Mouse (Mus musculus): Measurements from ENCODE around the gene Klhl36. TPM values are rescaled to one million over a fixed set of nuclear protein-coding genes. Genes with fewer than 3 reads are reported as not detected.
A peak's percentile ranks its signal among the peaks of the same experiment; 100 is the strongest.

Klhl36 gene
- total and polyA plus RNA-seq, 2 experiments = 5.2 to 11.3 TPM

DNA sequence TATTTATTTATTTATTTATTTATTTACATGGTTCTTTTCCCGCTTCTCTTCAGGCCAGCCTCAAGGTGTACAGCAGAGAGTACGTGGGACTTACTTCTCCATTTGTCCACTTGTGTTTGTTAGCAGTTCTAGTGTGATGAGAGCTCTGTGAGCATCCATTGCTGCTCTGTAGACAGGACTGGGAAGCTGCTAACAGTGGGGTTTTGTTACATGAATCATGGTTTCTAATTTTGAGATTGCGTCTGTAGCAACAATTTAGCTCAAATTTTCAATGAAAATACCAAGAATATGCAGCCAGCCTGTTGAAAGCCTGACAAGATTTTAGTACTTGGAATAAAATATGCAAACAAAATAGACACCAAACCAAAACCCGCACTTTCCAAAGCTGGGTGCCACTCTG is 63.4 kb downstream of the Klhl36 start:
- no peak for TF ChIP-seq POLR2A (IDR thresholded peaks at IDR 0.05; ENCODE audit: extremely low read depth, insufficient read depth, low read length)
- TF ChIP-seq CTCF (IDR thresholded peaks at IDR 0.05; ENCODE audit: low read depth, low read length) = no peak
- Histone ChIP-seq H3K4me1 (ENCODE audit: control insufficient read depth, insufficient read depth, low read length) (peaks cover 39% of the 10 kb centered on the region), H3K27me3 (ENCODE audit: control insufficient read depth, insufficient read depth, low read length) (no peaks in the 10 kb centered on the region), H3K27ac (replicated peaks; ENCODE audit: insufficient read depth, low read depth, low read length) (0 out of 2 replicates have a peak overlapping the region, but pooled peaks have one; percentile 14), H3K79me2 (ENCODE audit: control insufficient read depth, insufficient read depth, low read length) (peaks cover 71% of the 10 kb centered on the region), H3K36me3 (ENCODE audit: control insufficient read depth, insufficient read depth, low read length) (no peaks in the 10 kb centered on the region), H3K9ac (ENCODE audit: low read depth, low read length) (no peak overlapping the region), H3K4me3 (ENCODE audit: insufficient read depth, low read depth, low read length) (no peak overlapping the region)
- DNase-seq (ENCODE audit: extremely low read depth, low read depth, low spot score) = no peak
- 75% methylated on average over 4 of the region's 4 CpGs for WGBS

DNA sequence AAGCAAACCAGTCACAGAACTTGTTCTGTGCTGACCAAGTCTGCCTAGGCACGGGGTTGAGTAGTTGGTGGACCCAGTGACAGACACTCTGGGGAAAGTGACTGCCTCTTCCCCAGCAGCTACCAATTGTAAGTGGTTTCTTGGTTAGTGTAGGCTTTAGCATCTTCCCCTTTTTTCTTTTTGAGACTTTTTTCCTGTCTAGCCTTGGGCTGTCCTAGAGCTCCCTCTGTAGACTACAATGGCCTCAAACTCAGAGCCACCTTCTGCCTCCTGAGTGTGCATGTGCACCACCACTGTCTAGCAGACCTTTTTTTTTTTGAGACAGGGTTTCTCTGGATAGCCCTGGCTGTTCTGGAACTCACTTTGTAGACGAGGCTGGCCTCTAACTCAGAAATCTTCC is 64.4 kb downstream of the Klhl36 start:
- no peak for TF ChIP-seq POLR2A (IDR thresholded peaks at IDR 0.05; ENCODE audit: extremely low read depth, insufficient read depth, low read length)
- TF ChIP-seq CTCF (IDR thresholded peaks at IDR 0.05; ENCODE audit: low read depth, low read length) = peak; percentile 48
- H3K4me1 ChIP-seq (ENCODE audit: control insufficient read depth, insufficient read depth, low read length) = peaks cover 42% of the 10 kb centered on the region
- no peak overlapping the region for H3K9ac ChIP-seq (ENCODE audit: low read depth, low read length)
- H3K4me3 ChIP-seq (ENCODE audit: insufficient read depth, low read depth, low read length) = no peak overlapping the region
- DNase-seq (ENCODE audit: extremely low read depth, low read depth, low spot score) = no peak
- WGBS = 55% methylated on average over 2 of the region's 2 CpGs
- H3K27me3 ChIP-seq (ENCODE audit: control insufficient read depth, insufficient read depth, low read length) = no peaks in the 10 kb centered on the region
- H3K27ac ChIP-seq (replicated peaks; ENCODE audit: insufficient read depth, low read depth, low read length) = peak overlapping the region; percentile 10; the same call in 1 of the 2 replicates
- H3K79me2 ChIP-seq (ENCODE audit: control insufficient read depth, insufficient read depth, low read length) = peaks cover 61% of the 10 kb centered on the region
- H3K36me3 ChIP-seq (ENCODE audit: control insufficient read depth, insufficient read depth, low read length) = no peaks in the 10 kb centered on the region

Other genes with a start within 250 kb of the Klhl36 start
- not detected in 2 replicates for gene Adad2, start 249.5 kb upstream of the Klhl36 start, total RNA-seq (2014; rRNA removed)
- not detected in 2 replicates for gene Adad2, start 249.5 kb upstream of the Klhl36 start, polyA plus RNA-seq (2012; rRNA removed)
- under 0.01 TPM in 1 of 2 replicates, not detected in the other for gene Kcng4, start 226.6 kb upstream of the Klhl36 start, total RNA-seq (2014; rRNA removed)
- gene Kcng4, start 226.6 kb upstream of the Klhl36 start, polyA plus RNA-seq (2012; rRNA removed) = 0.04 TPM in 1 of 2 replicates, not detected in the other
- 6.6 and 8.4 TPM in 2 replicates for gene Wfdc1, start 195.9 kb upstream of the Klhl36 start, total RNA-seq (2014; rRNA removed)
- 11.8 and 16.2 TPM in 2 replicates for gene Wfdc1, start 195.9 kb upstream of the Klhl36 start, polyA plus RNA-seq (2012; rRNA removed)
- gene Atp2c2, start 162.3 kb upstream of the Klhl36 start, total RNA-seq (2014; rRNA removed) = not detected in 2 replicates
- gene Atp2c2, start 162.3 kb upstream of the Klhl36 start, polyA plus RNA-seq (2012; rRNA removed) = 0.04 TPM in 1 of 2 replicates, not detected in the other
- 7.0 and 8.9 TPM in 2 replicates for gene Tldc1, start 83.8 kb upstream of the Klhl36 start, total RNA-seq (2014; rRNA removed)
- gene Tldc1, start 83.8 kb upstream of the Klhl36 start, polyA plus RNA-seq (2012; rRNA removed) = 6.9 and 7.3 TPM in 2 replicates
- gene Cotl1, start 21.7 kb upstream of the Klhl36 start, total RNA-seq (2014; rRNA removed) = 12.4 and 18.6 TPM in 2 replicates
- gene Cotl1, start 21.7 kb upstream of the Klhl36 start, polyA plus RNA-seq (2012; rRNA removed) = 26.7 and 40.3 TPM in 2 replicates
- 42.6 and 50.1 TPM in 2 replicates for gene Usp10, start 48.1 kb downstream of the Klhl36 start, total RNA-seq (2014; rRNA removed)
- 82.3 and 94.1 TPM in 2 replicates for gene Usp10, start 48.1 kb downstream of the Klhl36 start, polyA plus RNA-seq (2012; rRNA removed)
- gene Gm20388, start 48.6 kb downstream of the Klhl36 start, total RNA-seq (2014; rRNA removed) = 6.4 and 8.3 TPM in 2 replicates
- 19.9 TPM in 2 replicates for gene Gm20388, start 48.6 kb downstream of the Klhl36 start, polyA plus RNA-seq (2012; rRNA removed)
- 0.27 and 0.28 TPM in 2 replicates for gene Crispld2, start 130.2 kb downstream of the Klhl36 start, total RNA-seq (2014; rRNA removed)
- 0.57 and 0.72 TPM in 2 replicates for gene Crispld2, start 130.2 kb downstream of the Klhl36 start, polyA plus RNA-seq (2012; rRNA removed)
- 9.6 and 14.4 TPM in 2 replicates for gene Zdhhc7, start 239.2 kb downstream of the Klhl36 start, total RNA-seq (2014; rRNA removed)
- gene Zdhhc7, start 239.2 kb downstream of the Klhl36 start, polyA plus RNA-seq (2012; rRNA removed) = 25.4 and 27.1 TPM in 2 replicates

Data from liver, adult 2 months (tissue).